In the genomic region with DNA sequence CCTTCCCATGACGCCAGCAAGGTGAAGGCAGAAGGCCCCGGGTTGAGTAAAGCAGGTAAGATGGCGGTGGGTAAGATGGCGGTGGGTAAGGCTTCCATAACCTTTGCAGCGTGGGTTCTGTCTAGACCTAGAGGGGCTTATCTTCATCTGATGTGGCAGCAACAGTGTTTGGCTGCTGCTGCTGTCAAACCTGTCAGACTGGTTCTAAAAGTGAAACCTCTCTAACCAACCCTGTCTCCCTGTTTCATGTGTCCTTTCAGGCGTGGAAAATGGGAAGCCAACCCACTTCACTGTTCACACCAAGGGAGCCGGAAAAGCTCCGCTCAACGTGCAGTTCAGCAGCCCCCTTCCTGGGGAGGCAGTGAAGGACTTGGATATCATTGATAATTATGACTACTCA, we compare ENCODE assay signal across 13 mouse cellular contexts.
DNase-seq lines count a peak whose midpoint lies in the region; ATAC-seq lines count a peak whose summit lies in the region.
"Had no signal": no experiment of that assay in that cellular context is flagged by ENCODE, and none has a peak within 500 bp of the region (broad histone marks: within the 10 kb centered on the region; RNA-seq: fewer than 3 reads in every experiment).

No protein-coding gene starts in this region.

- H3K4me1 ChIP-seq in embryonic facial prominence, embryonic 12.5 days, result peaks cover 10% of the 10 kb centered on the region; the same call in 1 of the 2 replicates
- H3K4me1 ChIP-seq in intestine, embryonic 16.5 days (ENCODE audit: control insufficient read depth, insufficient read depth, low read length), result peaks cover 18% of the 10 kb centered on the region
- H3K4me1 ChIP-seq: liver, embryonic 15.5 days had no signal

- peak; percentile 48 to 63 for DNase-seq in kidney, postnatal 36 days
- peak; percentile 48 for DNase-seq in lung, postnatal 10 days
- DNase-seq in layer of hippocampus, postnatal 14 days (ENCODE audit: low spot score in 2 of 2), result no peak
- no peak for DNase-seq in ovary, postnatal 10 days (ENCODE audit: low spot score)
- DNase-seq in retina, embryonic 14.5 days (ENCODE audit: low spot score), result no peak
- DNase-seq: cerebellum, postnatal 14 days; gastrocnemius, postnatal 10 days; heart, postnatal 10 days; layer of hippocampus, adult 9-11 months had no signal

- WGBS in embryonic facial prominence, embryonic 12.5 days, result 82% methylated on average over 9 of the region's 9 CpGs
- 63% methylated on average over 9 of the region's 9 CpGs for WGBS in intestine, embryonic 16.5 days

- H3K27me3 ChIP-seq in embryonic facial prominence, embryonic 12.5 days, result no peaks in the 10 kb centered on the region
- H3K27me3 ChIP-seq in intestine, embryonic 16.5 days (replicated peaks; ENCODE audit: control insufficient read depth, insufficient read depth, low read length), result no peaks in the 10 kb centered on the region
- H3K27me3 ChIP-seq: liver, embryonic 15.5 days had no signal

- peak overlapping the region; percentile 67; the same call in 1 of the 2 replicates for H3K27ac ChIP-seq in embryonic facial prominence, embryonic 12.5 days
- peak overlapping the region; percentile 33; the same call in 1 of the 2 replicates for H3K27ac ChIP-seq in intestine, embryonic 16.5 days (ENCODE audit: low read length)
- H3K27ac ChIP-seq: liver, embryonic 15.5 days had no signal

- H3K9me3 ChIP-seq in embryonic facial prominence, embryonic 12.5 days, result no peaks in the 10 kb centered on the region
- no peaks in the 10 kb centered on the region for H3K9me3 ChIP-seq in intestine, embryonic 16.5 days (ENCODE audit: control insufficient read depth, low read length)
- H3K9me3 ChIP-seq: liver, embryonic 15.5 days had no signal

- no peak overlapping the region for H3K4me2 ChIP-seq in embryonic facial prominence, embryonic 12.5 days (replicated peaks)
- 0 out of 2 replicates have a peak overlapping the region, but pooled peaks have one; percentile 9 for H3K4me2 ChIP-seq in intestine, embryonic 16.5 days (ENCODE audit: low read depth, low read length)
- H3K4me2 ChIP-seq: liver, embryonic 15.5 days had no signal

- peaks cover 61% of the 10 kb centered on the region for H3K36me3 ChIP-seq in embryonic facial prominence, embryonic 12.5 days
- peaks cover 13% of the 10 kb centered on the region for H3K36me3 ChIP-seq in intestine, embryonic 16.5 days (ENCODE audit: control insufficient read depth, insufficient read depth, low read length)

- ATAC-seq in embryonic facial prominence, embryonic 12.5 days (ENCODE audit: insufficient number of reproducible peaks, insufficient read depth, low FRiP score, low TSS enrichment), result no peak
- peak; percentile 80 for ATAC-seq in intestine, embryonic 16.5 days
- no peak for ATAC-seq in megakaryocyte-erythroid progenitor cell, adult 5-6 weeks (replicated peaks; ENCODE audit: low FRiP score, low TSS enrichment, poor library complexity, severe bottlenecking)

- H3K9ac ChIP-seq in embryonic facial prominence, embryonic 12.5 days, result no peak overlapping the region
- H3K9ac ChIP-seq in intestine, embryonic 16.5 days (ENCODE audit: low read depth, low read length), result no peak overlapping the region
- H3K9ac ChIP-seq: liver, embryonic 15.5 days had no signal

- no peak overlapping the region for H3K4me3 ChIP-seq in embryonic facial prominence, embryonic 12.5 days
- H3K4me3 ChIP-seq in intestine, embryonic 16.5 days (ENCODE audit: low read length), result no peak overlapping the region
- H3K4me3 ChIP-seq: liver, embryonic 15.5 days had no signal

Comparison
In these comparisons a context has a peak if more than half of its experiments do, and no peak if none do; other contexts are left out.
1. DNase-seq: peak in kidney, postnatal 36 days (2 of 2) and lung, postnatal 10 days (single experiment); none in layer of hippocampus, postnatal 14 days (0 of 2), ovary, postnatal 10 days (single experiment) and retina, embryonic 14.5 days (single experiment).